Comparison of ENCODE assay signal across 8 mouse cellular contexts in genomic region chr7:115825295-115825694, GRCm38 (mm10).
DNase-seq lines count a peak whose midpoint lies in the region; ATAC-seq lines count a peak whose summit lies in the region.

No protein-coding gene starts in this region.

- no peak overlapping the region for H3K9ac ChIP-seq in neural tube, embryonic 11.5 days (ENCODE audit: low read length)
- H3K9ac ChIP-seq in stomach, embryonic 16.5 days (ENCODE audit: low read length) = no peak overlapping the region

- no peaks in the 10 kb centered on the region for H3K9me3 ChIP-seq in neural tube, embryonic 11.5 days (ENCODE audit: control insufficient read depth, low read length)
- no peaks in the 10 kb centered on the region for H3K9me3 ChIP-seq in stomach, embryonic 16.5 days (replicated peaks; ENCODE audit: control insufficient read depth, low read length)

- no peaks in the 10 kb centered on the region for H3K36me3 ChIP-seq in neural tube, embryonic 11.5 days (ENCODE audit: control insufficient read depth, insufficient read depth, low read length)
- H3K36me3 ChIP-seq in stomach, embryonic 16.5 days (ENCODE audit: control insufficient read depth, insufficient read depth, low read length) = no peaks in the 10 kb centered on the region

- no peak overlapping the region for H3K4me3 ChIP-seq in neural tube, embryonic 11.5 days (ENCODE audit: low read depth, low read length)
- H3K4me3 ChIP-seq in stomach, embryonic 16.5 days (replicated peaks; ENCODE audit: low read length) = no peak overlapping the region

- H3K4me1 ChIP-seq in neural tube, embryonic 11.5 days (ENCODE audit: control insufficient read depth, insufficient read depth, low read length) = peaks cover 27% of the 10 kb centered on the region
- H3K4me1 ChIP-seq in stomach, embryonic 16.5 days (ENCODE audit: control insufficient read depth, insufficient read depth, low read length) = peaks cover 28% of the 10 kb centered on the region

- peak overlapping the region; percentile 58 for H3K27ac ChIP-seq in neural tube, embryonic 11.5 days (ENCODE audit: low read depth, low read length)
- H3K27ac ChIP-seq in stomach, embryonic 16.5 days (ENCODE audit: low read length) = peak overlapping the region; percentile 30

- ATAC-seq in cerebellum, adult (ENCODE audit: insufficient number of reproducible peaks, low FRiP score, low TSS enrichment) = 0 out of 2 replicates have a peak, but pooled peaks have one; percentile 36
- no peak for ATAC-seq in neural tube, embryonic 11.5 days (ENCODE audit: insufficient read depth, low FRiP score, low TSS enrichment)
- no peak for ATAC-seq in stomach, embryonic 16.5 days (ENCODE audit: insufficient read depth, low FRiP score)

- intact Hi-C loops in heart, postnatal 14 days (cut with DNase I) = no loop called here

- 59% methylated on average over 3 of the region's 3 CpGs for WGBS in neural tube, embryonic 11.5 days
- 69% methylated on average over 3 of the region's 3 CpGs for WGBS in stomach, embryonic 16.5 days

- H3K4me2 ChIP-seq in neural tube, embryonic 11.5 days (ENCODE audit: low read depth) = no peak overlapping the region
- no peak overlapping the region for H3K4me2 ChIP-seq in stomach, embryonic 16.5 days (ENCODE audit: low read depth, low read length)

- DNase-seq in cerebellum, postnatal 4 days (ENCODE audit: low spot score in 2 of 2) = no peak
- no peak for DNase-seq in neural tube, embryonic 11.5 days (ENCODE audit: low spot score)
- no peak for DNase-seq in neural tube, embryonic 10.5 days (ENCODE audit: extremely low spot score, low spot score)
- DNase-seq in heart, postnatal 14 days = peak; percentile 9 to 48
- no peak for DNase-seq in B cell, adult 2 months
- no peak for DNase-seq in kidney, adult 9 months

- no peaks in the 10 kb centered on the region for H3K27me3 ChIP-seq in neural tube, embryonic 11.5 days (ENCODE audit: control insufficient read depth, insufficient read depth, low read length)
- H3K27me3 ChIP-seq in stomach, embryonic 16.5 days (ENCODE audit: control insufficient read depth, insufficient read depth, low read length) = no peaks in the 10 kb centered on the region

Comparison
In these comparisons a context has a peak if more than half of its experiments do, and no peak if none do; other contexts are left out.
1. DNase-seq: peak in heart, postnatal 14 days (2 of 2); none in cerebellum, postnatal 4 days (0 of 2), neural tube, embryonic 11.5 days (single experiment), neural tube, embryonic 10.5 days (single experiment), B cell, adult 2 months (0 of 2) and kidney, adult 9 months (single experiment).